Mouse (Mus musculus): ENCODE data around the gene Tmem110.

DNA sequence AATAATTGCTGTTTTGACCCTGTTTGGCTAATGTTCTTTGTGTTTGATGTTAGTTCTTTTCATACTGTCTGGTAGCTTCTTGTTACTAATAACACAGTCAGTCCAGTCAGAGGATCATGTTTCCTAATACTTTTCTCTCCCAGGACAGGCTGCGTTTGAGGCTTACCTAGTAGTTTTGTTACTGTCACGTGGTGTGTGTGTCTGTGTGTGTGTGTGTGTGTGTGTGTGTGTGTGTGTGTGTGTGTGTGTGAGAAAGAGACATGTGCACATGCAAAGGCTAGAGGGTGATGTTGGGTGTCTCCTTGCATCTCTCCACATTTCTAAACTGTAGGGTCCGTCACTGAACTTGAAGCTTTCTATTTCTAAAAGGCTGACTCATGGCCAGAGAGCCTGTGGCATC is 32.5 kb upstream of the Tmem110 start:
- TF ChIP-seq POLR2A (IDR thresholded peaks at IDR 0.05; ENCODE audit: borderline replicate concordance, low read depth, low read length) (no peak), CTCF (IDR thresholded peaks at IDR 0.05; ENCODE audit: low read depth, low read length) (no peak)
